Mouse (Mus musculus) naive thymus-derived CD4-positive, alpha-beta T cell, adult 2 months (primary cell): ENCODE data around the gene Rab3a.
A peak's percentile ranks its signal among the peaks of the same experiment; 100 is the strongest.

Experiments
- DNase-seq: peaks from one replicate; pipeline ENCODE4 v3.0.0-alpha.2; 2011; ENCODE audit warnings: low read depth

The Rab3a gene

GRCm38 (mm10) chr8:70754043-70754870 lies at the start of gene Rab3a:
Gene Rab3a (plus strand): TSS chr8:70754679.
- peak; percentile 97 for DNase-seq

- DNase-seq, result no peak
Observed at GRCm38 (mm10) chr8:70708281-70708680, 46.2 kb upstream of the Rab3a start.

GRCm38 (mm10) chr8:70709794-70710193 lies 44.7 kb upstream of the Rab3a start:
- DNase-seq, result no peak

- no peak for DNase-seq
Observed at GRCm38 (mm10) chr8:70710296-70710695, 44.2 kb upstream of the Rab3a start.

GRCm38 (mm10) chr8:70711041-70711440 lies 43.4 kb upstream of the Rab3a start:
- no peak for DNase-seq

GRCm38 (mm10) chr8:70713991-70714390 lies 40.5 kb upstream of the Rab3a start:
- DNase-seq, result no peak

- DNase-seq, result no peak
Observed at GRCm38 (mm10) chr8:70715086-70715485, 39.4 kb upstream of the Rab3a start.

- no peak for DNase-seq
Observed at GRCm38 (mm10) chr8:70716521-70717400, 37.7 kb upstream of the Rab3a start.

- peak; percentile 85 for DNase-seq
Observed at GRCm38 (mm10) chr8:70718297-70718696, 36.2 kb upstream of the Rab3a start, which contains the start of gene Gm3336. Gene Gm3336 (plus strand): TSS chr8:70718543.

GRCm38 (mm10) chr8:70719796-70720270 lies 34.6 kb upstream of the Rab3a start:
- no peak for DNase-seq

GRCm38 (mm10) chr8:70720739-70721138 lies 33.7 kb upstream of the Rab3a start:
- DNase-seq, result peak; percentile 90

GRCm38 (mm10) chr8:70721601-70722000 lies 32.9 kb upstream of the Rab3a start:
- DNase-seq, result no peak

- DNase-seq, result no peak
Observed at GRCm38 (mm10) chr8:70723486-70724210, 30.8 kb upstream of the Rab3a start, which contains the start of gene Pde4c. Gene Pde4c (plus strand): TSS chr8:70723720.

GRCm38 (mm10) chr8:70724216-70724615 lies 30.3 kb upstream of the Rab3a start:
- no peak for DNase-seq

GRCm38 (mm10) chr8:70725792-70726447 lies 28.6 kb upstream of the Rab3a start:
- DNase-seq, result no peak

GRCm38 (mm10) chr8:70726721-70727120 lies 27.8 kb upstream of the Rab3a start:
- no peak for DNase-seq

- DNase-seq, result peak; percentile 64
Observed at GRCm38 (mm10) chr8:70729808-70730475, 24.5 kb upstream of the Rab3a start.

- no peak for DNase-seq
Observed at GRCm38 (mm10) chr8:70730956-70731355, 23.5 kb upstream of the Rab3a start.

GRCm38 (mm10) chr8:70737705-70738104 lies 16.8 kb upstream of the Rab3a start:
- DNase-seq, result no peak

- no peak for DNase-seq
Observed at GRCm38 (mm10) chr8:70738211-70738610, 16.3 kb upstream of the Rab3a start.

GRCm38 (mm10) chr8:70741661-70742060 lies 12.8 kb upstream of the Rab3a start:
- no peak for DNase-seq
